Mouse (Mus musculus) bone marrow, adult 2 months (tissue): ENCODE measurements around the gene Aox2. TPM values are rescaled to one million over a fixed set of nuclear protein-coding genes. Genes with fewer than 3 reads are reported as not detected.

Source experiments
- H3K27ac ChIP-seq: fragments of 200-500 bp; 2 replicates; pipeline ENCODE4 v1.5.1; 2012; ENCODE audit warnings: low read depth, mild to moderate bottlenecking, control low read depth, inconsistent platforms, low read length; ENCODE audit not compliant: control insufficient read depth, poor library complexity, insufficient read depth
- H3K4me1 ChIP-seq: fragments of 200-500 bp; 2 replicates; pipeline ENCODE4 v1.6.1; 2011; ENCODE audit warnings: low read length; ENCODE audit not compliant: control insufficient read depth, insufficient read depth
- H3K4me3 ChIP-seq: fragments of 200-500 bp; replicated peaks from 2 replicates; pipeline ENCODE3; 2011; ENCODE audit warnings: mild to moderate bottlenecking, low read depth, low read length, control low read depth; ENCODE audit not compliant: control insufficient read depth
- CTCF ChIP-seq: fragments of 200-500 bp; IDR thresholded peaks from 2 replicates; pipeline ENCODE4 v1.5.1; 2011; ENCODE audit warnings: low read length, control low read depth; ENCODE audit not compliant: control insufficient read depth, insufficient read depth
- POLR2A ChIP-seq: fragments of 200-500 bp; IDR thresholded peaks from 2 replicates; pipeline ENCODE4 v1.6.1; 2011; ENCODE audit warnings: low read depth, mild to moderate bottlenecking, control low read depth, low read length, borderline replicate concordance; ENCODE audit not compliant: control insufficient read depth
- WGBS: fragments of 180-500 bp; shearing (Covaris S2); methylation state at CpG from one replicate; pipeline ENCODE4 v1.1.7; 2018; 5-methylcytosine and 5-hydroxymethylcytosine counted together
- polyA plus RNA-seq: library from polyadenylated mRNA; stranded (reverse); fragments of >200 nt; gene quantifications from 2 replicates; pipeline ENCODE4 v1.2.4, GENCODE M21; 2011; ENCODE audit warnings: low replicate concordance; ENCODE audit not compliant: missing spikeins, insufficient read depth, insufficient read length

The Aox2 gene
- polyA plus RNA-seq: not detected in 2 replicates

DNA sequence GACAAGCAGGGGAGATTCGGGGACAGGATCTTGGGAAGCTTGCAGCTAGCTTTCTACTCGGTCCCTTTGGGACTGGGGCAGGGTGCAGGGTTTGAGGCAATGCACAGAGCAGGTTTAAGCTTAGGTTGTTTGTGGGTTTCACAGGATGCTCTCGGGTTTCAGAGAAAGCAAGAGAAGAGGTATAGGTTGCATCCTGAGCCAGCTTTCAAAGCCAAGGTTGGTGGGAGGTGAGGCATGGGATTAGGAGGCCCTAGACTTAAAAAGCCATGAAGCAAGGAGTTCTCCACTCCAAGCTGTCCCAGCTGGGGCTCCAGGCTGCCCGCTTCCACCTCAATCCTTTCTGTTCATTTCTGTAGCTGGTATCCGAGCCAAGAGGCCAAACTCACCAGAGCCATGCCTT, at the start of gene Aox2:
Gene Aox2 (plus strand): TSS at position 301 of the 400 bp plus-strand sequence.
- Histone ChIP-seq H3K27ac (no peak within 1 kb of the TSS), H3K4me1 (no peaks in the 10 kb centered on the region), H3K4me3 (no peak within 1 kb of the TSS)
- TF ChIP-seq CTCF (no peak), POLR2A (no peak)
- WGBS: 73% methylated on average over 5 of the region's 5 CpGs

DNA sequence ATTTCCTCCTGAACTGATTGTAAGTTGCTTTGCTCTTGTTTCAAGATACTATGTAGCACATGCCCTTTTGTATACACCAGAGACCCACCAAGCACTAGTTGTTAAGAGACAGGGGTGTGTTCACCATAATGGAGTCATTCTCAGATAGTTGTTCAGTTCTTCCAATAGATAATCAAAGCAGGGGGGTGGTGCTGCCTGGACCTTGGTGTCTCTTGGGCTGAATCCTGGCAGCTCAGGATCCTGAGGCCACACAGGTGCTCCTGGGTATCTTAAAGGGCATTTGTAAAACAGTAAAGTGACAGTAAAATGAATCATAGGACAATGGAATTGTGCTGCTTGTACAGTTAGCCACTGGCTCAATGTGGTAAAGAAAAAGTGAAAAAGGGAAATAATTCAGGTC, 49.2 kb upstream of the Aox2 start:
- Histone ChIP-seq H3K27ac (no peak overlapping the region), H3K4me1 (no peaks in the 10 kb centered on the region; the same call in 1 of the 2 replicates), H3K4me3 (no peak overlapping the region)
- no peak for TF ChIP-seq CTCF
- no peak for TF ChIP-seq POLR2A

DNA sequence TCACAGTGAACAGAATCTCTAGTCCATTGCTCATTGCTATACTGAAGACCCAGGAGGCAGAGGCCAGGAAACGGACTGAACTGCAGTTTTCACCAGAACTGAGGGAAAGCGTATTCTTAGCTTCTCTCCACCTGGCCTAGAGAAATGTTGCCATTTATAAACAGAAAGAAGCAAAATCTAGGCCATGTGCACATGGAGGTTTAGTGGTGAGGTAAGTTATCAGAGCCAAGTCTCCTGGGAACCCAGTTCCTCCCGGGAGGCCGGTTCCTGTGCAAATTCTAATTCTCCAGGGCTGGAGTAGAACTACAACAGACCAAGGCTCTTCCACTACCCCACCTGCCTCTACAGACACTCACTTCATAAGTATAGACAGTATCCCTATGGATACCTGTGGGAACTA, 48.4 kb upstream of the Aox2 start:
- TF ChIP-seq POLR2A (no peak), CTCF (no peak)
- H3K4me3 ChIP-seq: no peak overlapping the region
- WGBS: 71% methylated on average over 4 of the region's 4 CpGs
- no peaks in the 10 kb centered on the region; the same call in 1 of the 2 replicates for H3K4me1 ChIP-seq
- no peak overlapping the region for H3K27ac ChIP-seq

DNA sequence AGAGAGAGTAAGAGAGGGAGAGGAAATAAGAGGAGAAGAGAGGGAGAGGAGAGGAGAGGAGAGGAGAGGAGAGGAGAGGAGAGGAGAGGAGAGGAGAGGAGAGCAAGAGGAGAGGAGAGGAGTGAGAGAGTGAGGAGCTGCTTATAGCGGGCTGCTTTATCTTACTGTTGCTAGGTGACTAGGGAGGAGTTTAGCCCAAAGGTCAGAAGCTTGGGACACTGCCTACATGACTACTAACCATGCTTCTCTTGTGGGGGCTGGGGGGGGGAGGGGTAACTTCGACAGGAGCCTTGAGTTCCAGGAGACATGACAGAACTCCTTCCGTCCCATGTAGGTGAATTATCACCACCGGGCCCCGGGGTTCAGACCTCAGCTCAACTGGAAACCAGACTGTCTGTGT, 47.6 kb upstream of the Aox2 start:
- Histone ChIP-seq H3K27ac (no peak overlapping the region), H3K4me3 (no peak overlapping the region), H3K4me1 (no peaks in the 10 kb centered on the region; the same call in 1 of the 2 replicates)
- 76% methylated on average over 5 of the region's 5 CpGs for WGBS
- no peak for TF ChIP-seq CTCF
- TF ChIP-seq POLR2A: no peak

DNA sequence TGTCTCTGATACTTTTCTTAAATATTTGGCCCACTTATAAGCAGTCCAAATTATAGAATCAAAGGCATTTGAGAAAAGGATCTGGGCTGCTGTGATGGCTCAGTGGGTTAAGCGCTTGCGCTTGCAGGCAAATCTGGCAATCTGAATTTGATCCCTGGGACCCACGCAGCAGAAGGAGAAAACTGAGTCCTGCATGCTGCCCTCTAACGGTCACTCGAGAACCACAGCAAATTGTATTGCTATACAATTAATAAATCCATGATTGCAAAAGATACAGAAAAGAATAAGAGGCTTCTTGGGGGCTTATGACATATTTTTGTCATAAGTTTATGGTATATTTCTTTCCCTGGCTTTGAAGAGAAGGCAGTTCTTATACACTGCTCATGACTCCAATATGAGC, 42.7 kb upstream of the Aox2 start:
- 58% methylated on average over 5 of the region's 5 CpGs for WGBS
- TF ChIP-seq CTCF (no peak), POLR2A (no peak)
- Histone ChIP-seq H3K4me3 (no peak overlapping the region), H3K27ac (no peak overlapping the region), H3K4me1 (no peaks in the 10 kb centered on the region)

DNA sequence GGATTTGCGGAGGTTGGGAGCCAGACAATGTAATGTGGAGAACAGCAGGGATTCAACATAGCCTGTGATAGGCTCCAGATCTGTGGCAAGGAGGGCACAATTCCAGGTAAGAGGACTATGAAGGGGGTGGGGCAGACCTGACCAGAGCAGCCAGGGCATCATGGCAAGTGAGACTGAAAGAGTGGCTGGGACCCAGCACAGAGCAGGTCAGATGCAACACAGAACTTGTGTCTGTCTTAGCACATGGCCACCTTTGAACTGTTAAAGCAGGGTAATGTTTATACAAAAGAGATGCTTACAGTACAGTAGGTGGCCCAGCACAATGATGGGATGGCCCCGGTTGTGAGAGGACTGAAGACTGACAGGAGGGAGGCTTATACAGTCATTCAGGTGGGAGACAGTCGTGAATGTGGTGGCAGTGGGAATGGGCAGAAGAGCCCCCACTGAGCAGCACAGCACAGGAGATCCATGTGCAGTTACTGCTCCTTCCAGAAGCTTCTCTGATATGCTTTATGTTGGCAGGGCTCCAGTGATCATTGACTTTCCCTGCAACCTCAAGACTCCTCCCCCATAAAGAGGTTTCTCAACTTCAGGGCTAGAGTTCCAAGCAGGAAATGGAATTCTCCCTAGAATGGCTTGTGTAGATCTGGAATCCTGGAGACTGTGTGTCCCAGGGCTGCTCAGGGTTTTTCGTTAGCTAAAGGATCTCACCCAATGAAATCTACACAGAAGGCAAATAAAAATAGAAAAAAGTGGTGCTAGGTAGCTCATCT, 40.4 kb upstream of the Aox2 start:
- TF ChIP-seq POLR2A: no peak
- TF ChIP-seq CTCF: no peak
- no peak overlapping the region for H3K4me3 ChIP-seq
- H3K27ac ChIP-seq: no peak overlapping the region
- 78% methylated on average over 4 of the region's 4 CpGs for WGBS
- H3K4me1 ChIP-seq: no peaks in the 10 kb centered on the region

DNA sequence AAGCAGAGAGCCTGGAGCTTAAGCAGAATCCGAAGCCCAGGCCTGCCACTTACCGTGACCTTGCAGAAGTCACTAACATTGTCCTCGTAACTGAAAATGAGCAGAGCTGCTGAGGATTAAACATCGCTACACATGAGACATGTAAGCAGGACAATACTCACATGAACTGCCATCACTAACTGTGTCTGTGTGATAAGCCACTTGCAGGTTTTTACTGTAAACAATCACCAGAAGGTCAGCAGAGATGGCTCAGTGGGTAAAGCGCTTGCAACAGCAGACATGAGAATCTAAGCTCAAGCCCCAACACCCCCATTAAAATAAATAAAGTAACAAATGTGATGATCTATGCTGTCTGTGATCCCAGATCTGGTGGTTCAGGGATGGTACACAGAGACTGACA, 39.7 kb upstream of the Aox2 start:
- 74% methylated on average over 5 of the region's 5 CpGs for WGBS

DNA sequence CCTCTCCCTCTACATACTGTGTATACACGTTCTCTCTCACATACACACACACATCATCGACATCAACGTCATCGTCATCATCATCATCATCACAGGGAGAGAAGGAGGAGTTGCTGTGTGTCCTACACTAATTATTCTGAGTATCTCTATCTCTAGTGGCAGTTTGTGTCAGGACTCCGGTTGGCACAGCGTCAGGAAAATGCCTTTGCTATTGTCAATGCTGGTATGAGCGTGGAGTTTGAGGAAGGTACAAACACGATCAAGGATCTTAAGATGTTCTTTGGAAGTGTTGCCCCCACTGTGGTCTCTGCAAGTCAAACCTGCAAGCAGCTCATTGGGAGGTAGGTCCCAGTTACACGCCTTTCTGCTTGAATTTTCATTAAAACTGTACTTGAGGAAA, 39.2 kb upstream of the Aox2 start:
- Histone ChIP-seq H3K4me3 (no peak overlapping the region), H3K4me1 (no peaks in the 10 kb centered on the region), H3K27ac (no peak overlapping the region)
- 81% methylated on average over 9 of the region's 9 CpGs for WGBS
- TF ChIP-seq POLR2A: no peak
- TF ChIP-seq CTCF: no peak

More for the DNA sequence above, 39.7 kb upstream of the Aox2 start:
- TF ChIP-seq CTCF (no peak), POLR2A (no peak)
- Histone ChIP-seq H3K4me1 (no peaks in the 10 kb centered on the region), H3K27ac (no peak overlapping the region), H3K4me3 (no peak overlapping the region)

DNA sequence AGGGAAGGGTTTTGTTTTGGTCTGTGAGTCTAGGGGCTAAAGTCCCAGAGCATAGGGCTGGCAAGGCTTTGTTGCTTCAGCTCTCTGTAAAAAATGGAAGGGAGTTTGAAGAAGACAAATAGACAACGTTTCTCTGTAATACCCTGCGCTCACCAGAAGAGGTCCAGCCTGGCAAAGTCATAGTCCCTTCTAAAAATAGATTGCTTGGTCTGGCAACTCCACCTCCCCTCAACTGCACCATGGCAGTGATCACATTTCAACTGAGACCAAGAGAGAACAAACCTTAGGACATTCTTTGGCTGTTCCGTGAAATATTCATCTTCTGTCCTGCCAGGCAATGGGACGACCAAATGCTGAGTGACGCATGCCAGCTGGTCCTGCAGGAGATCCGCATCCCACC, 37.8 kb upstream of the Aox2 start:
- no peak overlapping the region for H3K27ac ChIP-seq
- 67% methylated on average over 6 of the region's 6 CpGs for WGBS

More for the DNA sequence above, 37.8 kb upstream of the Aox2 start:
- H3K4me1 ChIP-seq: no peaks in the 10 kb centered on the region
- TF ChIP-seq POLR2A: no peak
- TF ChIP-seq CTCF: no peak
- H3K4me3 ChIP-seq: no peak overlapping the region
